Mouse (Mus musculus): ENCODE results near the gene Cdk5rap1. TPM values are rescaled to one million over a fixed set of nuclear protein-coding genes. Genes with fewer than 3 reads are reported as not detected.

Cdk5rap1 gene
- 10.7 and 12.1 TPM in 2 replicates for polyA plus RNA-seq (2012; rRNA removed)

GRCm38 (mm10) chr2:154372842-154373500, at the start of gene Cdk5rap1:
Gene Cdk5rap1, minus strand, starts transcription at chr2:154373010.
- 15% methylated on average over 9 of the region's 9 CpGs for WGBS
- no peak for DNase-seq (ENCODE audit: low read depth, low spot score)

GRCm38 (mm10) chr2:154422181-154422580, 49.4 kb upstream of the Cdk5rap1 start:
- 74% methylated on average over 5 of the region's 5 CpGs for WGBS
- no peak for DNase-seq (ENCODE audit: low read depth, low spot score)

DNA sequence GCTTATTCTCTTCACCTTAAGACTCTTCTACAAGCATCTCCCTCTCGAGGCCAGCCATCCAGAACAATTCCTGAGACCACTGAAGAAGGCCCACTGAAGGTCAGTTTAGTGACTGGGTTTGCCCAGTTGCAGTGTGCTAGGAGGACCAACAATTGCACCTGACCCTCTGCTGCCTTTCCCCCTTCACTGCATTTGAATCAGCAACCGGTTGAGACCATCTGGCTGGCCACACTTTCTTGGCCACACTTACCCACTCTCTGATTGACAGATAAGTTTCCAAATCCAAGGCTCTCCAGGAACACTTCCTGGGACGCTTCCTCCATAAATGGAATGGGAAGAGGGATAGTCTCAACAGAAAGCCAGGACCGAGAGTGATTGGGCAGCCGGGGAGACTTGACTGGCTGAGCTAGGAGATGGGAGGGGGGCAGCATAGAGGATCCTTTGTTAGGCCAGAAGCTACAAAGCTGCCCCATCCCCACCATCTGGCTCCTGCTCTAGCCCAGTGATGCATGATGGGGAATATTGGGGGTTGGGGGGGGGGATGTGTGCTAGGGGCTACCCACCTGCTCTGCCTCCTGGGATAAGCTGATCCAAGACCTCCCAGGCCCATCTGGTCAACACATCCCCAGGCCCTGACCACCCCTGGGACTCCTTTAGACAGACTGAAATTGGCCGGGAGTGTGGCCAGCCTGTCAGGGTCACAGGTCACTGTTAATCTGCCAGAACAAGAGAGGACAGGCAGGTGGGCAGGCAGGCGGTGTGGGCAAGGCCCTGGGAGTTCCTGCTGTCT, 48.3 kb upstream of the Cdk5rap1 start:
- WGBS: 71% methylated on average over 7 of the region's 7 CpGs
- no peak for DNase-seq (ENCODE audit: low read depth, low spot score)

DNA sequence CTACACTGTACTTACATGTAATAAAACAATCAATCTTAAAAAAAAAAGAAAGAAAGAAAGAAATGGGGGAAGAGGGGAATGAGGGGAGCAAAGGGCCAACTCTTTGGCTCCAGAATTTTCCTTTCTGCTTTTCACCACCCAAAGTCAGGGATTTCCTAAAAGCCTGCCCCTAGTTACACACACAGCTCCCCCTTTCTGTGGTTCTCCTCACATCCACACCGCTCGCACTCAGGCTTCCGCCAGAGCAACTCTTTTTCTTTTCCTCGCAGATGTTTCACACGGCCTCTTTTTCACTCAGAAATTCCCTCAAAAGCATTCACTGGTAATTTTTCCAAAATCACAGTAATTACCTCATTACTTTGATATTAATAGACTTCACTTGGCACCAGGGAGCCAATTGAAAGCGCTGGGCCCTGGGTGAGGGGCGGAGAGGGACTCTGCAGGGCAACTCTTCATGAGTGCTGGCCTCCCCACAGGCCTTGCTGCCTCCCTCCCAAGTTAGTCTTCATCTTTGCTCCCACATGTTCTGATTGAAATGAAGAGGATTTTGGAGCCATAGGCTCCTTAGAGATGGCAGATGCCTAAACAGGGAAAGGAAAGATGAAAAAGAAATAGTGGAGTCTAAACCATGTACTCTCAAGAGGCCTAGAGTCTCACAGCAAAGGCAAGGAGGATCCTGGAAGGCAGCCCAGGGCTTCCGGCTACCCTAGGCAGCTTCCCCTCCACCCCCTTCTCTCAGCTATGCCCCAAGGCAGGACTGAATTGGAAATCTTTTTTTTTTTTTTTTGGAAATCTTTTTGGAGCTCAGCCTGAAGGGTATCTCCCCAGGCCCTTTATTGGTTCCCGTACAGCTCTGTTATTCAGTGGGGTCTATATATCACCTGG, 47.1 kb upstream of the Cdk5rap1 start:
- DNase-seq (ENCODE audit: low read depth, low spot score): no peak
- 90% methylated on average over 9 of the region's 9 CpGs for WGBS

DNA sequence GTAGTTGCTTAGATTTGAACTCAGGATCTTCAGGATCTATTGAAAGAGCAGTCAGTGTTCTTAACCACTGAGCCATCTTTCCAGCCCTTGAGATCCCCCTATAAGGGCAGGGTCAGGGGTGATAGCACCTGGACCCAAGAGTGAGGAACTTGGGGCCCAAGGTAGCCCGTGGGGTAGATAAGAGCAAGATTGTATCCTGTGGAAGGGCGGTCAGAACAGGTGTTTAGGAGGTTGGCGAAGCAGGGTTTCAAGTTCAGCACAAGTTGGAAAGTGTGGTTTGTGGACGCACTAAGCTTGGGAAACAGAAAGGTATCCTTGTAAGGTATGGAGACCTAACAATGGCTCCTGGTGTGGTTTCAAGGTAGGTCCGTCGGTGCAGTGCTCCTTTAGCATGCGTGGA, 45.2 kb upstream of the Cdk5rap1 start:
- 92% methylated on average over 7 of the region's 7 CpGs for WGBS
- no peak for DNase-seq (ENCODE audit: low read depth, low spot score)

- no peak for DNase-seq (ENCODE audit: low read depth, low spot score)
These were observed 44.3 kb upstream of the Cdk5rap1 start for GRCm38 (mm10) chr2:154417107-154417506.

DNA sequence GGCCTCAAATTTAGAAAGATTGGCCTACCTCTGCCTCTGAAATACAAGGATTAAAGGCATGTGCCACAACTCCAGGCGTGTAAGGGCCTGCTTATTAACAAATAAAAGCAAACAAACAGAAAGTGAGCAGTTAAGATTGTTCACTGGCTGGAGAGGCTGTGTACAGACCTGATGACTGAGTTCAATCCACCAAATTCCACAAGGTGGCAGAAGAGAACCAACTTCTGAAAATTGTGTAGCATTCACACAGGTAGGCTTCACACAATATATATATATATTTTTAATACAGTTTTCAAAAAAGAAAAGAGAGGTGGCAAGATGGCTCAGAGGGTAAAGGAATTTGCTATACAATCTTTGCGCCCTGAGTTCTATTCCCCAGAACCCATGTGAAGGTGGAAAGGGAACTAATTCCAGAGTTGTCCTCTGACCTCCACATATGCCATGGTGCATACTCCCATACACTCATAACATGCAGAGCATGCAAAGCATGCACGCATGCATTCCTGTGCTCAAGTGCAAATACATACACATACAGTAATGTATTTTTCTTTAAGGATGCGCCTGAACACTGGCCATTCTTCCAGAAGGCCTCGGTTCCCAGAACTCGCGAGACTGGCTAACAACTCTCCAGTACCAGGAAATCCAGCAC, 39.3 kb upstream of the Cdk5rap1 start:
- no peak for DNase-seq (ENCODE audit: low read depth, low spot score)
- WGBS: 62% methylated on average over 7 of the region's 7 CpGs

More at GRCm38 (mm10) chr2:154417107-154417506, 44.3 kb upstream of the Cdk5rap1 start:
- WGBS: 28% methylated on average over 3 of the region's 3 CpGs

DNA sequence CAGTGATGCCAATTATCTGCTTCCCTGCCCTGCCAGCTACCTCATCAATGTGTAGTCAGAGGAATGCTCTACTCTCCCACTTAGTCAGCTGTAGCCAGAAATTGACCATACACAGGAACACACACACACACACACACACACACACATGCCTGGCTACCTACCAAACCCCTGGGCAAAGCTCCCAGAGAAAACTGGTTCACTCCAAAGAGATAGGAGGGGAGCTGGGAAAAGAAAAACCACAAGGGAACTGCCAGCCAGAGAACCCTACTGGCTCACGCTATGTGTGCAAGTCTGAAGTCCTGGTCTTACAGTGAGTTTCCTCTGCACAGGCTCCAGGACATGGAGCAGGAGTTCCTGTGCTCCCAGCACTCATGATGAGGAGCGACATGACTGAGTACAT, 37.5 kb upstream of the Cdk5rap1 start:
- DNase-seq (ENCODE audit: low read depth, low spot score): no peak
- 49% methylated on average over 2 of the region's 2 CpGs for WGBS

GRCm38 (mm10) chr2:154407643-154408445, 35.0 kb upstream of the Cdk5rap1 start, which contains the start of gene Snta1:
Gene Snta1, minus strand, starts transcription at chr2:154408099.
- no peak for DNase-seq (ENCODE audit: low read depth, low spot score)
- WGBS: 2% methylated on average over 84 of the region's 84 CpGs

DNA sequence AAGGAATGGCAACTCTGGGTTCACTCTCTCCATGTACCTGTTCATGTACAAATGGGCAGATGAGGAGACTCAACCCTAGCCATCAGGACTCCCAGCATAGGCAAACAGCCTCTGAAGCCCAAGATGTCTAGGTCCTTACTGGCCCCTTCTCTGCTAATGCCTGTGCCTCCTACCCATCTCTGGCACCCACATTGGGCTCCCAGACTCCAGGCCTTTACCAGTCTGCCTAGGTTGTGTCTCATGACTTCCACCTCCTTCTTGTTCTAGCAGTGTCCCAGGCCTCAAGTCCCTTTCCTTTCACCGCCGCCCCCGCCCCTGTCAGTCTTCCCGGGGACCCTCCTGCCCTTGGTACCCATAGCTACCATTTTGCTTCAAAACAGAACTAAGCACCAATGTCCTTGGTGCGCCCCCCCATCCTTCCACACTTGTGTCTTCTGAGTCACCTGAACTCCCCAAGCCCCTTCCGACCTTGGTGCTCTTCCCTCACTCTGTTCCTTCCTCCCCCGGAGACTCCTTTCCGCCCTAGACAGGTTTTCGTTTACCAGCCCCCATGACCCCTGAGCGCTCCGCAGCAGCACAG, 34.3 kb upstream of the Cdk5rap1 start:
- DNase-seq (ENCODE audit: low read depth, low spot score): no peak
- WGBS: 43% methylated on average over 11 of the region's 11 CpGs

- 72% methylated on average over 5 of the region's 5 CpGs for WGBS
These were observed 32.7 kb upstream of the Cdk5rap1 start for GRCm38 (mm10) chr2:154405447-154405994.

DNA sequence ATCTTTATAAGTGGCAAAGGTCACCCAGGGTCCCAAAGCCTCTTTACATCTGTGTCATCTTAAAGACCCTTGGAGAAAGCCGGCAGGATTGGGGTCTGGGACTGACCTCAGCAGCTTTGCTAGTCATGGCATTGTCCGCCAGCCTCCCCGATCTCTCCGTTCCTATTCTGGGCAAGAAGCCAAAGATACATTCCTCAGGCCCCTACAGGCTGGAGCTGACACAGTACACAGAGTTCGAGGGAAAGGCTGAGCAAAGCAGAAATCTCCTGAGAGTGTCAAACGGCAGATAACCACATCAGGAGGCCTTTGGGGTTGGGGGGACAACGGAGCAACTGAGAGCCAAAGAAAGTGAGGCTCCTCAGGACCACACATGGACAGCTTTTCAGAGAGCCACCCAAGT, 30.0 kb upstream of the Cdk5rap1 start:
- no peak for DNase-seq (ENCODE audit: low read depth, low spot score)
- WGBS: 12% methylated on average over 7 of the region's 7 CpGs

More at GRCm38 (mm10) chr2:154405447-154405994, 32.7 kb upstream of the Cdk5rap1 start:
- DNase-seq (ENCODE audit: low read depth, low spot score): no peak

DNA sequence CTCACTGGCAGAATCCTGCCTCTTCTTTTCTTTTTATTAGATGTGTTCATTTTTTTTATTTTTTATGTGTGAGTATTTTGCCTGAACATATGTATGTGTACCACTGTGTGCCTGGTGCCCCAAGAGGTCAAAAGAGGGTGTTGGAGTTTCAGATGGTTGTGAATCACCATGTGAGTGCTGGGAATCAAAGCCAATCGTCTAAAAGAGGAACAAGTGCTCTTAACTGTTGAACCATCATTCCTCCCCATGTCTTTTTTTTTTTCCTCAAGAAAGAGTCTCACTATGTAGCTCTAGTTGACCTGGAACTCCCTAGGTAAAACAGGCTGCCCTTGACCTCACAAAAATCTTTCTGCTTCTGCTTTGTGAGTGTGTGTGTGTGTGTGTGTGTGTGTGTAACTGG, 29.2 kb upstream of the Cdk5rap1 start:
- 28% methylated on average over 1 of the region's 1 CpGs for WGBS
- DNase-seq (ENCODE audit: low read depth, low spot score): no peak

DNA sequence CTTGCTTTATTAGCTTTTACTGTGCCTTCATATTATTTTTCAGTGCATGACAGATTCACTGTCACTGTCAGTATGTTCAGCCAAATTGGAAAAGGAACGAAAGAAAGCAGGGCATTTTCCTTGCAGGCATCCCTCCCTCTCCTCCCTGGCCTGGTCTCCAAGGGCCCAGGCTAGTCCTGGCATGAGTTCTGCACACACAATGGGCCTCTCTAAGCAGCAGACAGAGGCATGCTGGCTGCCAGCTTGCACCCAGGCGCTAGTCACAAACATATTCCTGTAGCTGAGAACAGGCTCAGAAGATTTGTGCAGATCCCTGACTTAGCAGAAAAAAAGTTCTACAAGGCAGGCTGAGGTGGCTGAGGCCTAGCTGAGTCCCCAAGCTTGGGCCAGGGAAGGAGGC, 26.5 kb upstream of the Cdk5rap1 start:
- DNase-seq (ENCODE audit: low read depth, low spot score): no peak
- 89% methylated on average over 2 of the region's 2 CpGs for WGBS

GRCm38 (mm10) chr2:154398267-154398666, 25.5 kb upstream of the Cdk5rap1 start:
- WGBS: 86% methylated on average over 7 of the region's 7 CpGs
- no peak for DNase-seq (ENCODE audit: low read depth, low spot score)

- WGBS: 49% methylated on average over 2 of the region's 2 CpGs
- no peak for DNase-seq (ENCODE audit: low read depth, low spot score)
These were observed 23.7 kb upstream of the Cdk5rap1 start for GRCm38 (mm10) chr2:154396529-154396928.

DNA sequence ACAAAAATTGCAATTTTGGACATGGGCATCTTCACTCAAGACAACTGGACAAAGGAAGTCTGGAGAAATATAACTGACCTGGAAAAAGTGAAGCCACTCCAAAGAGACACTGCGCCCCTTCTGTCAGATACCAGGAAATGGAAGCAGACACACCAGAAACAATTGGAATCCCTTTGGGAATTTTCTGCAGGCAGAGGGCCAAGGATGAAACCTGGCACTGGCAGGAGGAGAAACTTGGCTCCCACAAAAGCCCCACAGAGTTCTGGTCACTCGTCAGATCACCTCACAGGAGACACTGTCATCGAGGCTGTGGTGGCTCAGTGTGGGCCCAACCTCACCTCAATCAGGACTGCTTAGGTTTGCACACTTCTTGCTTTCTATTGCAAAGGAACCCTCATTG, 21.8 kb upstream of the Cdk5rap1 start:
- WGBS: 66% methylated on average over 3 of the region's 3 CpGs
- DNase-seq (ENCODE audit: low read depth, low spot score): no peak
